Mouse (Mus musculus) MN1 (cell line): ENCODE measurements around the gene Serp1.
"Not testable (repeated sequence)": the region's sequence is repeated elsewhere in the genome, so short reads cannot be mapped to it uniquely, and the experiment has no call there.

ENCODE experiments used
- DNase-seq: peaks from one replicate; pipeline ENCODE4 v3.0.0-alpha.2; 2016; ENCODE audit warnings: low spot score

Serp1 gene

GRCm38 (mm10) chr3:58504676-58505075 lies 21.0 kb downstream of the Serp1 start:
- DNase-seq = no peak

GRCm38 (mm10) chr3:58503720-58504333 lies 21.9 kb downstream of the Serp1 start:
- DNase-seq = no peak

GRCm38 (mm10) chr3:58501961-58502360 lies 23.7 kb downstream of the Serp1 start:
- no peak for DNase-seq

GRCm38 (mm10) chr3:58493621-58494020 lies 32.1 kb downstream of the Serp1 start:
- DNase-seq = no peak

- peak; percentile 84 for DNase-seq
Measured at GRCm38 (mm10) chr3:58490787-58491186, 34.9 kb downstream of the Serp1 start.

- DNase-seq = no peak
Measured at GRCm38 (mm10) chr3:58487999-58488775, 37.5 kb downstream of the Serp1 start.

GRCm38 (mm10) chr3:58487121-58487520 lies 38.6 kb downstream of the Serp1 start:
- DNase-seq = no peak

GRCm38 (mm10) chr3:58485883-58486282 lies 39.8 kb downstream of the Serp1 start:
- no peak for DNase-seq

GRCm38 (mm10) chr3:58478755-58479455 lies 46.8 kb downstream of the Serp1 start:
- DNase-seq = no peak

- not testable (repeated sequence) for DNase-seq
Measured at GRCm38 (mm10) chr3:58475298-58475697, 50.4 kb downstream of the Serp1 start.
